Mouse (Mus musculus) bone marrow, adult 2 months (tissue): Measurements from ENCODE around the gene Styk1. TPM values are rescaled to one million over a fixed set of nuclear protein-coding genes. Genes with fewer than 3 reads are reported as not detected.

ENCODE experiments used
- H3K27ac ChIP-seq: fragments of 200-500 bp; 2 replicates; pipeline ENCODE4 v1.5.1; 2012; ENCODE audit warnings: low read depth, mild to moderate bottlenecking, control low read depth, inconsistent platforms, low read length; ENCODE audit not compliant: control insufficient read depth, poor library complexity, insufficient read depth
- H3K4me1 ChIP-seq: fragments of 200-500 bp; 2 replicates; pipeline ENCODE4 v1.6.1; 2011; ENCODE audit warnings: low read length; ENCODE audit not compliant: control insufficient read depth, insufficient read depth
- H3K4me3 ChIP-seq: fragments of 200-500 bp; replicated peaks from 2 replicates; pipeline ENCODE3; 2011; ENCODE audit warnings: mild to moderate bottlenecking, low read depth, low read length, control low read depth; ENCODE audit not compliant: control insufficient read depth
- CTCF ChIP-seq: fragments of 200-500 bp; IDR thresholded peaks from 2 replicates; pipeline ENCODE4 v1.5.1; 2011; ENCODE audit warnings: low read length, control low read depth; ENCODE audit not compliant: control insufficient read depth, insufficient read depth
- POLR2A ChIP-seq: fragments of 200-500 bp; IDR thresholded peaks from 2 replicates; pipeline ENCODE4 v1.6.1; 2011; ENCODE audit warnings: low read depth, mild to moderate bottlenecking, control low read depth, low read length, borderline replicate concordance; ENCODE audit not compliant: control insufficient read depth
- WGBS: fragments of 180-500 bp; shearing (Covaris S2); methylation state at CpG from one replicate; pipeline ENCODE4 v1.1.7; 2018; 5-methylcytosine and 5-hydroxymethylcytosine counted together
- polyA plus RNA-seq: library from polyadenylated mRNA; stranded (reverse); fragments of >200 nt; gene quantifications from 2 replicates; pipeline ENCODE4 v1.2.4, GENCODE M21; 2011; ENCODE audit warnings: low replicate concordance; ENCODE audit not compliant: missing spikeins, insufficient read depth, insufficient read length

Gene Styk1
- 0.38 and 0.60 TPM in 2 replicates for polyA plus RNA-seq

DNA sequence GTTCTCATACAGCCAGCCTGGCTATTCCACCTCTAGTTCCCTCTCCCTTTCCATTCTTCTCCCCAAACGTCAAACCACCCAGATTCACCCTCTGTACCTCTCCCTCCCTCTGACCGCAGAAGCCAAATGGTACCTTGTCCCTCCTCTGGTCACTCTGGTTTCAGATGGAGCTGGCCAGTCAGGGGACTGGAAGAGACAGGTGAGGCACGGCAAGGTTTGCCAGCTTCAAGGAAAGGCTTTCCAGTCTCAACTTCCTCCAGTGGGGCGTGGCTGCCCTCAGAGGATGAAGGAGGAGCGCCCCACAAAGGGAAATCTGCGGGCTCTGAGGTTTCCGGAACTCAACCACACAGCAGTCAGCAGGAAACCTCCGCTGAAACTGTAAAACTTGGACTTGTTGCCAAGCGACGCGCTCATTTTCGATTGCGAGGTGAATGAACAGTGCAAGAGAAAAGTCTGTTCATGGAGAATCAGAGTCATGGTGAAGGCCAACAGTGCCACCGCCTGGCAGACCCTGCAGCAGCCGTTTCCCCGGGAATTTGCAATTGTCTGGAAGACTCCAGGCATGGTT lies at the start of gene Styk1:
Styk1 (minus strand) TSS at position 246 of the 568 bp plus-strand sequence.
- TF ChIP-seq POLR2A (no peak), CTCF (peak; percentile 78)
- H3K4me3 ChIP-seq, result peak within 1 kb of the TSS; percentile 48

DNA sequence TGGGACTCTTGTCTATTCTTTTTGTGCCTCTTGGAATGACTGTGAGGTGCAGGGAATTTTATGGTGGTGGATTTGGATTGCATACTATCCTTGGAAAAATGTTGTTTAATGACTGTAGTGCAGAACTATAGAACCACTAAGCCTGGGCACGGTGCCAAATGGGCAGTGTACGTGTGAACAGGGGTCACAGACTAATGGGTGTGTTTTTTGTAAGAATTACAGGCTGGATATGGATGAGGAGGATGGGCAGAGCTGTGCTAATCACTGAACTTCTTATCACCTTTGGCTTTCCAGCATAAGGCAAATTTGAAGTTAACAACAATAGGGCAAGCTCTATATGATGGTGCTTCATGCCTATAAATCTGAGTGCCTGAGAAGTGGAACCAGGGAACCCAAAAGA lies 49.6 kb upstream of the Styk1 start:
- H3K4me1 ChIP-seq, result no peaks in the 10 kb centered on the region
- no peak overlapping the region for H3K4me3 ChIP-seq
- H3K27ac ChIP-seq, result no peak overlapping the region
- WGBS, result 43% methylated on average over 2 of the region's 2 CpGs
- TF ChIP-seq CTCF, result no peak
- TF ChIP-seq POLR2A, result no peak

More for the DNA sequence above, at the start of gene Styk1:
- Histone ChIP-seq H3K4me1 (peaks cover 2% of the 10 kb centered on the region; the same call in 1 of the 2 replicates), H3K27ac (no peak within 1 kb of the TSS)
- under 1% methylated on average over 16 of the region's 16 CpGs for WGBS

DNA sequence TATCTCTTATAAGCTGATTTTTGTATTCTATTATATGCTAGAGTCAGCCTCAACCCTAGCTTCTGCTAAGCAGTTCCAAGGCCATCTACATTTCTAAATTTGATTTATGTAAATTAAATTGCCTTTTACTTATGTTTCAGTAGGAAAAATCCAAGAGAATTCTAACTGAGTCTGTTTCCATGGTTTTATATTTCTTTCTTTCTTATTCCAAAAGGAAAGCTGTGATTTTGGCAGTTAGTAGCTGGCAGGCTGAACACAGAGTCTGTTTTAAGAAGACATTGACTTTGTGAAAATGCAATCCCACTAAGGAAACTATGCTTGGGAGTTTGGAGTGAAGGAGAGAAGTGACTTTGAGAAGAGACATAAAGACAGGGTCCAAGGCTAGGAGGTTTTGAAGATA lies 49.2 kb upstream of the Styk1 start:
- H3K4me3 ChIP-seq, result no peak overlapping the region
- no peak overlapping the region for H3K27ac ChIP-seq
- TF ChIP-seq CTCF, result no peak
- TF ChIP-seq POLR2A, result no peak
- H3K4me1 ChIP-seq, result no peaks in the 10 kb centered on the region

DNA sequence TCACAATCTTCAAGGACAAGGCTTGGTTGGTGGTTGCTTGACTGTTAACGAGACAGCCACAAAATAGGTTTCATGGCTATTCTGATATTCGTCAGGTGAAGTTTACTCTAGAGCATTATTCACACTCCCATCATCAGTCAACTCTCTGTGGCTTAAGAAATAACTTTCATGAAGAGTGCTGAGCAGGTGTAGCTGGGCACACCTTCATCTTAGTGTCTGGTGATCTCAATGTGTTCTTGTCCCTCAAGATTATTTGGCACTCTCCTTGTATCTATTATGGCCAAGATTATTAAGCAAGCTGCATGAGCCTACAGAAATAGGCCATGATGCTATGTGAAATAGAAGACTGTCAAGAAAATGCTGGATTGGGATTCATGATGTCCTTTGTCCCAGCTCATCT lies 47.9 kb upstream of the Styk1 start:
- Histone ChIP-seq H3K27ac (no peak overlapping the region), H3K4me3 (no peak overlapping the region), H3K4me1 (peaks cover 3% of the 10 kb centered on the region)
- 83% methylated on average over 2 of the region's 2 CpGs for WGBS
- no peak for TF ChIP-seq POLR2A
- TF ChIP-seq CTCF, result no peak

DNA sequence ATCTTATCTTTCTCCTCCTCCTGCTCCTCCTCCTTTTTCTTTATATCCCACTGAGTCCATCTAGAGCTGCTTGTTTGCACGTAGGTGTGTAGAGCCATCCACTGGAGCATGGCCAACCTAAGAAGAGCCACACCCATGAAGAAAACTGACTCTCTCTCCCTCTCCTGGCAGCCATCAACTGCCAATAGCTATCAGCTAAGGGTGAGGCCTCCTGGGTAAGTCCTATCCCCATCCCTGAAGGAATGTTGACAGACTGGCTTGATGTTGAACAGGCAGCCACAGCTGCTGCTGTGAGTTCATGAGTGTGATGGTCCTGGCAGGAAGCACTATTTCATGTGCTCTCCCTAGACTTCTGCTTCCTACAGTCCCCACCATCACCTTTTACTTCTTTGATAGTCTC lies 43.3 kb upstream of the Styk1 start:
- WGBS, result 60% methylated on average over 1 of the region's 1 CpGs
- Histone ChIP-seq H3K4me3 (no peak overlapping the region), H3K27ac (no peak overlapping the region), H3K4me1 (peaks cover 3% of the 10 kb centered on the region)
- no peak for TF ChIP-seq CTCF
- no peak for TF ChIP-seq POLR2A

DNA sequence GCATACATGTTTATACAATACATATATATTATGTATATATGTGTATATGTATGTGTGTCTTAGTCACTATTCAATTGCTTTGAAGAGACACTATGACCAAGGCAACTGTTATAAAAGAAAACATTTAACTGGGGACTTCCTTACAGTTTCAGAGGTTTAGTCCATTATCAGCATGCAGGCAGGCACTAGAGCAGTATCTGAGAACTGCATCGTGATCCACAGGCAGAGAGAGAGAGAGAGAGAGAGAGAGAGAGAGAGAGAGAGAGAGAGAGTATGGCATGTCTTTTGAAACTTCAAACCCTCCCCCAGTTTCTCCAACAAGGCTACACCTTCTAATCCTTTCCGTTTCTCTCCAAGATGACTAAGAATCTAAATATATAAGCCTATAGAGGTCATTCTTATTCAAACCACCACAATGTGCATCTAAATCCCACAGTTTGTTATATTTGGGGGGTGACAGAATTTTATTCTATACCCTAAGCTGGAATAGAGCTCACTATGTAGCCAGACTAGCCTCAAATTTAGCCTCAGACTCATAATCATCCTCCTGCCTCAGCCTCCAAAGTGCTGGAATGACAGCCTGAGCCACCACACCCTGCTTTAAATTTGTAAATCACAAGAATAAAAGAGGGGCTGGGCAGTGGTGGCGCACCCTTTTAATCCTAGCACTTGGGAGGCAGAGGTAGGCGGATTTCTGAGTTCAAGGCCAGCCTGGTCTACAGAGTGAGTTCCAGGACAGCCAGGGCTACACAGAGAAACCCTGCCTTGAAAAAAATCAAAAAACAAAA lies 40.7 kb upstream of the Styk1 start:
- Histone ChIP-seq H3K27ac (no peak overlapping the region), H3K4me1 (peaks cover 3% of the 10 kb centered on the region), H3K4me3 (no peak overlapping the region)
- 73% methylated on average over 4 of the region's 4 CpGs for whole genome bisulfite sequencing
- TF ChIP-seq POLR2A (no peak), CTCF (no peak)

DNA sequence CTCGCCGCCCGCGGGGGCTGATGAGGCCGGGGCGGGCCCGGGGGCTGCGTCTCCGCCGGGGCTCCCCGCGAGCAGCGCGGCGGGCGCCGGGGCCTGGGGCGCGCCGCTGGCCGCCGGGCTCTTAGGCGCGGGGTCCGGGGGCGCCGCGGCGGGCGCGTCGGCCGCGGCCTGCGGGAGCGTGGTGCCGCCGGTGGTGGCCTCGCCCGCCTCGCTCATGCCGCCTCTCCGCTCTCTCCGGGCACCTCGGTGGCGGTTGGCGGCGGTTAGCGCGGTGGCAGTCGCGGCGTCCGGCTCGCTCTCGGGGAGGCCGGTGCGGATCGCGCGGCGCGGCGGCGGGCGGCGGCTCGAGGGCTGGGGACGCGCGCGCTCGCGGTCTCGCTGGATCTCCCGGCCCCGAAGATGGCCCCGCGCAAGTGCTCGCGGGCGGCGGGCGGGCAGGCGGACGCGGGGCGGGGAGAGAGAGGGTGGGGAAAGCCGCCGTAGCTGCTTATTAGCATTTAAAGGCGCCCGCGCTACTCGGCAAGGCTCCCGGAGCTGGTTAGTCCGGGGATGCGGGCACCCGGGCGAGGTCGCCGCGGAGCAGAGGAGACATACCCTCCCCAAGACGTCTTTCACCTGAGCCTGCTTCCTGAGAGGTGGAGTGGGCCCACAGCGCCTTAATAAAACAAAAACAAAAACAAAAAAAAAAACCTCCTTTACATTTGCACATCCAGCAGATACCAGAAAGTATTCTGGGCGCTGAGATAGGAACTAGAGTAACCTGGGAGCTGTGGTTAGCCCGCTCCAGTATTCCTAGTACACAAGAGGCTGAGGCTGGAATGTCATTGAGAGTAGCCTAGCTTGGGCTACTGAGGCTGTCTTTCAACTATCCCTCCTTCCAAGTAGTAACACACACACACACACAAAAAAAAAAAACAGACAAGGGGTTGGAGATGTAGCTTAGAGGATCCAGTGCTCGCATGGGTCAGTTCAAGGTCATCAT lies 34.9 kb upstream of the Styk1 start, which contains the start of gene Ybx3:
Ybx3 (minus strand) TSS at position 437 of the 982 bp plus-strand sequence.
- WGBS, result 2% methylated on average over 105 of the region's 107 CpGs

More for the DNA sequence above, 34.9 kb upstream of the Styk1 start, which contains the start of gene Ybx3:
- Histone ChIP-seq H3K4me3 (peak within 1 kb of the TSS; percentile 100), H3K4me1 (peaks cover 1% of the 10 kb centered on the region; the same call in 1 of the 2 replicates), H3K27ac (peak within 1 kb of the TSS; percentile 97)
- no peak for TF ChIP-seq CTCF
- peak; percentile 61; the same call in 1 of the 2 replicates for TF ChIP-seq POLR2A
